Mouse (Mus musculus) layer of hippocampus, adult 9-11 months (tissue): ENCODE data around the gene Sp110.
A peak's percentile ranks its signal among the peaks of the same experiment; 100 is the strongest.
"Not testable (repeated sequence)": the region's sequence is repeated elsewhere in the genome, so short reads cannot be mapped to it uniquely, and the experiment has no call there.

Source experiments
- DNase-seq: peaks from one replicate; pipeline ENCODE4 v3.0.0; 2022

Sp110 gene

DNA sequence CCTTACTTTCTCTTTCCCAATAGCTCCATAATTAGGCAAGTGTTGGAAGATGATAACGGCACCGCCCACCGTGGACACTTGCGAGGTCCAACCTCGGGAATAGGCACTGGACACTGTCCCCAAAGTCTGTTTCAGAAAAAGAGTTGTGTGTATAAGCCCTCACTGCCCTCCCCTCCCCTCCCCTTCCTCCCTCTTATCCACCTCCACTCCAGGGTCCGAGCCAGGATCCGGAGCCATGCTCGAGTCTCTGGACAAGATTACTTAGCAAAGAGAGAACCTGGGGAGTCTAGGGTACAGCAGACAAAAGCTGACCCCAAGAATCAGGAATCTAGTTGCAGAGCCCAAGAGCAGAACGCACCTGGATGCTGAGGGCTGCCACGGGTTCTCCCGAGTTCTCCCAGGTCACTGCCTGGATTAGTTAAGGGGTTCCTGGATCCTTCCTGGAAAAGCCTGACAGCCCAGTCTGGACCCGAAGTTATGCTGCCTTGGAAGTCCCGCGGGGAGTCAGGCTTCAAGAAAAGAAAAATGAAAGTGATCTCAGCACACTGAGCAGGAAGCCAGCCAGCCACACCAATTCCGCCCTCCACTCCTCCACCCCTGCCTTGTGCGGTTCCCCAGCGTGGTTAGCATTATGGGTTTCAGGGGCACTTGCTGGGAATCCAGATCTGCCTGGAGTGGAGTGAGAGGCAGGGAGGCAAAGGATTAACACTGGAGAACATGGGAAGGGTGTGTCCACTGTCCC is at the start of gene Sp110:
Gene Sp110, minus strand, starts transcription at position 547 of the 742 bp plus-strand sequence.
- DNase-seq = not testable (repeated sequence)

- not testable (repeated sequence) for DNase-seq
These were observed 39.5 kb upstream of the Sp110 start for GRCm38 (mm10) chr1:85638144-85638543.

DNA sequence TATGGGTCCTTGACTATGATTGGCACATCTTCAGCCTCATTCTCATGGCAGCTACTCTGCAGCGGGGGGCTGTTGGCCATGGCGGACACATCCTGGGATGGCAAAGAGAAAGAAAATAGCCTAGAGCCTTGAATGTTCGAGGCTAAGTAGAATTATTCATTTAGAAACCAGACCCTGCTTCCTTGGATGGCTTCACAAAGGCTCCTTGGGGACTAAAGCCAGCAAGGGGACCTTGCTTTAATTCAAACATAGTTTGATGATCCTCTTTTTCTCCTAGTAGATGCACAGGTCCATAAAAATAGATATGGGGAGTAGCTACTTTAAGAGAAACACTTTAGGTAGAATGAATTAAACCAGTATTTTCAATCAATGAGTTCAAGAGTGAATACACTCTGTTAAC is 38.3 kb upstream of the Sp110 start:
- DNase-seq = not testable (repeated sequence)

- not testable (repeated sequence) for DNase-seq
These were observed 20.1 kb upstream of the Sp110 start for GRCm38 (mm10) chr1:85618689-85619088.

DNA sequence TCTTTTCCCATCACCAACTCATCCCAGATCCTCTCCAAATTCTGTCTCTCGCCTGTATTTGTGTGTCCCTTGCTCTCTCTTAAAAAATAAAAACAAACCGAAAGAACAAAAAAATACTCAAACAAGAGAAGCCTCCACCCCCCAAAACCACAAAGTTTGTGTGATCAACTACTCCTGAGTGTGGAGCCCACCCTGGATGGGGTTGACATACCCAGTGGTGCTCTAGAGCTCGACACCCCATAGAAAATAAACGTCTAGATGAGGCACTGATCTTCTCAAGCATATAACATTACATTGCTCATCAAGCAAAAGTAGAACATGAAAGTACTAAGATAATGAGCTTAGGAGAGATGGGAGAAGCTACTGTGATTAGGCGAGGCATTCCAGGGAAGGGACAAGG is 18.5 kb upstream of the Sp110 start:
- DNase-seq = not testable (repeated sequence)

DNA sequence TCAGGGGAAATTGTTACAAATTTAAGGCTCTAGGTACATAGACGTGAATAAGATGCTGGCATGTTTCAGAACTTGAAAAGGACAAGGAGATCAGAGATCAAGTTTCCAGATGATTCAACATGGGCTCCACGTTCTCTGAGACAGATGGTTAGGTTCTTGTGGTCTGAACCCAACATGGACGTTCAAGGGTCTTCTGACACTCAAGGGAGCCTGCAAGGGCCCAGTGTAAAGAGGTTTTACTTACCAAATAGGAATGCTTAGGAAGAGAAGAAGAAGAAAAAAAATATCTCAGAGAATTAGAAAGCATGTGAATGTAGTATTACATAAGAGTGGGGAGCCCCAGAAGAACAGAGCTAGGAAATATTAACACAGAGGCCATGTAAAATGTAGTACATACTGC is 17.2 kb upstream of the Sp110 start:
- DNase-seq = not testable (repeated sequence)

- DNase-seq = not testable (repeated sequence)
These were observed 16.5 kb upstream of the Sp110 start for GRCm38 (mm10) chr1:85615096-85615495.

DNA sequence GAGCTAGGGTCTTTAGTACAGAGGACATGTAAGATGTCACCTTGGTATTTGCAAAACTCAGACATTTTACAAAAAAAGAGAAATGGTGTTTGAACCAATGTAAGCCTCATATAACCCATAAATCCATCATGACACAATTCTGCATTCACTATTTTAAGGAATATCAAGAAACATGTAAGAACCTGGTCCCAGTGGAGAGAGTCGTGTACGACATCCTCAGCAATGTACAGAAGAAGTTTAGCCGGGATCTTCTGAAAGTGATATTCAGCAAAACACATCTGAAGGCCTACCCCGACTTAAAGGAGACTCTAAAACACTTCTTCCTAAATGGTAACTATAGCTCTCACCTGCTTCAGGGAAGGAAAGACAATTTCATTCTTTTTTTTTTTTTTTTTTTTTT is 12.0 kb upstream of the Sp110 start:
- DNase-seq = not testable (repeated sequence)

- not testable (repeated sequence) for DNase-seq
These were observed 9.7 kb upstream of the Sp110 start for GRCm38 (mm10) chr1:85608361-85608760.

DNA sequence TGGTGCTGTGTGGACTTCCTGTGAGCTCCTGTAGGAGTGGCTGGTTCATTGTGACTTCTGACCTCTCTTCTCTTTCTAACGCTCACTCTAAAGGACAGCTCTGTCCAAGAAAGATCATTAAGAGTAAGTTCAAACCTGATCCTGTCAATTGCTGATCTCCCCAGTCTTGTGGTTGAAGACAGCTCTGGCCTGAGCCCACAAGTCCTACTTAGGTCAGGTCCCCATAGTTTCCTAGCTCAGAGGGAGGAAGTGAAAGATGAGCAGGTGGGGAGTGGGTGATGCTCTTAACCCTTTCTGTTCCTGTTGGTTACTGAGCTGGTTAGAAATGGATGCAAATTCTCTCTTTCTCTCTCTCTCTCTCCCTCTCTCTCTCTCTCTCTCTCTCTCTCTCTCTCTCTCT is 5.7 kb upstream of the Sp110 start:
- not testable (repeated sequence) for DNase-seq

DNA sequence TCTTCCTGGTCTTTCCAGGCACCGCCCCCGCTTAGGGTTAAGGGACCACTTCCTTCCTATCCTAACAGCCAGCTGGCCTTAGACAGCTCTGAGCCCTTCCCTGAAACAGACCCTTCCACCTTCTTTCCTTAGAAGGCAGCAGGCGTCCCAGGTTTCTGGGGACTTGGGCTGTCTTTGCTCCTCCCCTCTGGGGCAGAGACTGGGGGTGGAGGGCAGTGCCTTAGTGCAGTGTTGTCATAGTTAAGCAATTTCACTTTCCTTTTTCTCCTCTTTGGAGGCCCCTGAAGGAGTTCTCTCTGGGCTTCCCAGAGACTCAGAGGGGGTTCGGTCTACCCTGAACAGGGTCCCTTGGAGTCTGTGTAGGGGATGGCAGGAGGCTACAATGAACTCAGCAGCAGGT is 2.2 kb upstream of the Sp110 start:
- DNase-seq = not testable (repeated sequence)

GRCm38 (mm10) chr1:85600078-85600477 is 1.5 kb upstream of the Sp110 start, which contains the start of gene Sp140:
Gene Sp140 (plus strand): TSS chr1:85600378.
- not testable (repeated sequence) for DNase-seq

DNA sequence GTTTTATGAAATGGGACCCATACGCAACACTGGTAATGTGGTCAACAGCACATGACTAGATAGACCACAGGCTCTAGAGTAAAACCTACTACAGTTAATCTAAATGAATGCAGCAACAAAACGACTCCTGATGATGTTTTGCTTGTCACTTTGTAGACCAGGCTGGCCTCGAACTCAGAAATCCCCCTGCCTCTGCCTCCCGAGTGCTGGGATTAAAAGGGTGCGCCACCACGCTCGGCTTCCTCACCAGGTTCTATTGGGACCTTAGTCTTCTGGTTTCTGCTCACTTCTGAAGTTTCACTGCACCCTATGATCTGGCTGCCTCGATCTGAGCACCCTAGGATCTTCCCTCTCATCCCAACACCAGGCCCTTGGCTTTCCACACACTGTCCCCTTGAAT is 6.1 kb downstream of the Sp110 start:
- not testable (repeated sequence) for DNase-seq

GRCm38 (mm10) chr1:85588697-85589096 is 9.9 kb downstream of the Sp110 start:
- DNase-seq = not testable (repeated sequence)

- not testable (repeated sequence) for DNase-seq
These were observed 17.1 kb downstream of the Sp110 start for GRCm38 (mm10) chr1:85581518-85581917.

DNA sequence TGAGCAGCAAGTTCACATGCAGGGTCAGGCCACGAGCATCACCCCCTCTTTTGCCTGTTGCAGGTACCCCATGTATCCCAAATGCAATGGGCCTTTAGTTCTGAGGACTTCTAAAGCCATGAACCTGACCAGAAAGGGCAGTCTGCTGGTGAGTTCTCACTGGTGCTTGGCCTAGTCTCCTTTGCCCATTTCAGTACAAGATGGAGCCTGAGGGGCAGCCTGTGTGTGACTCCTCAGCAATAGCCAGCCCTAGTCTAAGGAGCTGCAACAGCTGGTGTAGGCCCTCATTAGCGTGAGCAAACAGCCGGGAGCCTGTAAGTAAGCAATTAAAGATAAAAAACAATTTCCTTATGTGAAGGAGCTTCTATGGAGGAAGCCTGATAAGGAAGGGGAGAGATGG is 18.0 kb downstream of the Sp110 start:
- DNase-seq = not testable (repeated sequence)

GRCm38 (mm10) chr1:85580148-85580534 is 18.5 kb downstream of the Sp110 start:
- DNase-seq = not testable (repeated sequence)

DNA sequence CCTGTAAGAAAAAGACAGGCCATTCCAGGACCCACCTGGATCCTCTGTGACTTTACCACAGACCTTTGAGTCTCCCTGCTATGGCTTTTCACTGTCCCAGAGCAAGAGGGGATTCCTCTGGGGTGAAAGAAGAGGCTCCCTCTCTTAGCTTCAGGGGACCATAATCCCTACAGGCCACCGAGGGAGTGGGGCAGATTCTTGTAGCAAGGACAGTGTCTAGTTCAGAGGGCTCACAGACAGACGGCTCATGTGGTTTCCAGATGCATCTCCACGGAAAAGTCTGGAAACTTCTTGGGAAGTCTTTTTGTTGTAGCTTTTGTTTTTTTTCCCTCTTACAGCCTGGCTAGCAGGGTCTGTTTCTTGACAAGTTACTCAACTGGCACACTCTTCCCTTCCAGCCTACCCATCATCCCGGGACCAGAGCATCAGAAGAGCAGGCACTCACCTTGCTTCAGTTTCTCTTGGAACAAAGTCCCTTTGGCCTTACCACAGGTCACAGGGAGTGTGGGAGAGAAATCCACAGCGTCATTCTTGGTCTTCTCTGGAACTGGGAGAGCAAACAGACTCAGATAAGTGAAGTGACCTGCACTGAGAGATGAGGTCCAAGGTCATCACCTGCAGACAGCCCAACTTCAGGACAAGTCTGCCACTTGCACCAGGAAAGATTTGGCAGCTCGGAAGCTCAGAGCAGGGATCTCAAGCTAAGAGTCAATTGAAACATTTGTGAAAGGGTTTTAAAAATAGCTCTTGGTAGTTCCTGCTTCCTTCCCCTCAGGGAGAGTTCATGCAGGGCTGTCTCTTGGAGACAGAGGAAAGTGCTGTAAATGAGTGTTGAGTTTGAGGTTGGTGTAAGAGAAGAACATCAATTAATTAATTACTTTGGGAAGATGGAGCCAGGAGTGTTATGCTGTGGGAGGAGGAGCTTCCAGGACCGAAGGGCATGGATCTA is 19.1 kb downstream of the Sp110 start:
- not testable (repeated sequence) for DNase-seq

GRCm38 (mm10) chr1:85578372-85579010 is 20.1 kb downstream of the Sp110 start:
- not testable (repeated sequence) for DNase-seq

DNA sequence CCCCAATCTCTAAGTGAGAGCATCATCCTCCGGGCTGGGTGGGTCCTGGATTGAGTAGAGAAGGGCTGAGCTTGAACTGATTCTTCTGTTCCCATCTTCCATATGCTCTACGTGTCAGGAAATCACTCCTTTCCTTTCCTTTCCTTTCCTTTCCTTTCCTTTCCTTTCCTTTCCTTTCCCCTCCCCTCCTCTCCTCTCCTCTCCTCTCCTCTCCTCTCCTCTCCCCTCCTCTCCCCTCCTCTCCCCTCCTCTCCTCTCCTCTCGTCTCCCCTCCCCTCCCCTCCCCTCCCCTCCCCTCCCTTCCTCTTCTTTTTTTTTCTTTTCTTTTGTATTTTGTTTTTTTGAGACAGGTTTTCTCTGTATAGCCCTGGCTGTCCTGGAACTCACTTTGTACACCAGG is 23.2 kb downstream of the Sp110 start, which contains the start of gene G530012D18Rik:
Gene G530012D18Rik, plus strand, starts transcription at position 301 of the 400 bp plus-strand sequence.
- DNase-seq = not testable (repeated sequence)

- not testable (repeated sequence) for DNase-seq
These were observed 25.1 kb downstream of the Sp110 start for GRCm38 (mm10) chr1:85573554-85573953.

DNA sequence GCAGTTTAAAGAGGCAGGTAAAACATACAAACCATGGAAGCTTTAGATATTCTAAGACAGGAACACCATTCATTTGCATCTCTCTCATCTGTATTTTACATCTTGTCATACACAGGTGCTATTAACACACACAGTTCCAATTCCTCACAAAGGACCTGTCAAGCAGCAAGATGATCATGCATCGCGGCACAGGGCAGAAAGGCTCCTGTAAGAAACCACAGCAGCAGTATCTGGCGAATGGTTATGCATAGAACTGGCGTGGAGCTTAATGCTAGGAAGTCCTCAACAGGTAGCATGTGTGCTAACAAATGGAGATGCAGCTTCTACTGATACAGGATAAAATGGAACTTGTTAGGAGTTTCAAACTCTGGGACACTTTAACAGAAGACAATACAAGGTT is 43.4 kb downstream of the Sp110 start:
- peak; percentile 8 for DNase-seq

DNA sequence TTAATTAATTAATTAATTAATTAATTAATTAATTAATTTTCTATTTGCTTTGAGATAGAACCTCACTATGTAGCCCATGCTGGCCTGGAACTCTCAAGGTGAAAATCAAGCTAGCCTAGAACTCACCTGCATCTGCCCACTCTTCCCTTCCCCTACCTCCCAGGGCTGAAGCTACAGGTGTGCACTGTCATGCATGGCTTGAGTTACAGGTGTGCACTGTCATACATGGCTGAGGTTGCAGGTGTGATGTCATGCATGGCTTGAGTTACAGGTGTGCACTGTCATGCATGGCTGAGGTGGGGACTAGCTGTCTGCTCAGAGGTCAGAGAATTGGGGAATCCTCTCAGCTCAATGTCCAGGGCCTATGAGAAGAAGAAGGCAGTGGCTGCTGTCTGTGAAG is 52.2 kb downstream of the Sp110 start:
- not testable (repeated sequence) for DNase-seq
